Mouse (Mus musculus): ENCODE data around the gene Itpka.
"Not testable (repeated sequence)": the region's sequence is repeated elsewhere in the genome, so short reads cannot be mapped to it uniquely, and the experiment has no call there.

Gene Itpka

DNA sequence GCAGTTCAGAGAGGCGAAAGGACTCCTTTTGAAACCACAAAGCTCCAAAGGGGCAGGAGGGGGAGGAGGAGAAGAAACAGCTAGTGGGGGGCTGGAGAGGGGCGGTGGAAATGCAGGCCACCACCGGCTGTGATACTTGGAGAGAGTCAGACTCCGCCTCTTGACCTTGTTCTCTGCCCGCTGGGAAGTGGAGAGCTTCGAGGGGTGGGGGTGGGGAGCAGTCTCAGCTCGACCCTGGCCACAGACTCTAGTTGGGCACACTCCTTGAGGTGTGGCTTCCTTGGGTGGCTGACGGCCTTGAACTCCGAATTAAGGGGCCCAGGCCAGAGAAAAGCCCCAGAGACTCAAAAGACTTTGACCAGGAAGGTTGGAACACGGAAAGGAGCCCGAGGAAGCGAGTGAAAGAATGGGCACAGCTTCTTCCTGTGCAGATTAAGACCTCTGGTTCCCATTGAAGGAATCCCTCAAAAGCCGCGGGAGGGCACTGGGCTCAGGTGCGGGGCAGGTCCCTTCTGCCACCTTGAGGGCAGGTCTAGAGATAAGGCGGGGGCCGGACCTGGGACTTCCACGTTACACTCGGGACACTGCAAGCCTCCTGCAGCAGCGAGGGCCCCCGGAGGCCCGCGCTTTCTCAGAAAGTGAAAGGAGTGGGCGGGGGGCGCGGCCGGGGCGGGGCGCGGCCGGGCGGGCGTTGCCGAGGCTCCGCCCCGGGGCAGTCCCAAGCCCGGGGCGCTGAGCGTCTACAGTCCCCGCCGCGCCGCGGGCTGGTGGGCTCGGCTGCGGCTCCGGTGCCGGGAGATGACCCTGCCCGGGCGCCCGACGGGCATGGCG, at the start of gene Itpka:
Gene Itpka, plus strand, starts transcription at position 757 of the 831 bp plus-strand sequence.
- DNase-seq (ENCODE audit: low spot score in 2 of 2) = peak in 1 of 2 experiments; percentile 55

DNA sequence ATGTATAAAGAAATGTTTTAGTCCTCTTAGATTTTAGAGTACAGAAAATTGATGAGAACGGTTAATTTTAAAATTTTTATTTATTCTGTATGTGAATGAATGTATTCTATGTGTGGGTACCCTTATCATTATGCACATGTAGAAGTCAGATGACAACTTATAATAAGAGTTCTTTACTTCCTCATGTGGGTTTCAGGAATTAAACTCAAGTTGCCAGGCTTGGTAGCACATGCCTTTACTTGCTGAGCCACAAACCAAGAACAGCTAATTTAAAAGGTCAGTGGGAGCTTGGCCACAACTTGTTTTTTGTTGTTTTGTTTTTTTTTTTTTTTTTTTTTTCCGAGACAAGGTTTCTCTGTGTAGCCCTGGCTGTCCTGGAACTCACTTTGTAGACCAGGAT, 47.3 kb upstream of the Itpka start:
- no peak for DNase-seq (ENCODE audit: low spot score in 2 of 2)

DNA sequence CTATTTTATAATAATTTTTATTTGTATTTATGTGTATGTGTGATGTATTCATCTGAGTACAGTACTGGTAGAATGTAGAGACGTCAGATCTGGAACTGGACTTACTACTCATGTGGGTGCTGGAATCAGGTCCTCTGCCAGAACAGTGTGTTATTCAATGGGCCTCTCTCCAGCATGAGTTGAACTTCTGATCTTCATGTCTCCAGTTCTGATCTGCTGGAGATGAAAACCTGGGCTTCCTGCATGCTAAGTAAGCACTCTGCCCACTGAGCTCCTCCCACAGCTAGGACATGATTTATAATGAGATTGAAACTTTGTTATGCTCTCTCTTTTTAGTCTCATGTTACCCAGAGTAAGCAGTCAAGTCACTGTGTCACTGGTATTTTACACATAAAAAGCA, 46.0 kb upstream of the Itpka start:
- DNase-seq (ENCODE audit: low spot score in 2 of 2) = peak in 1 of 2 experiments; percentile 3

DNA sequence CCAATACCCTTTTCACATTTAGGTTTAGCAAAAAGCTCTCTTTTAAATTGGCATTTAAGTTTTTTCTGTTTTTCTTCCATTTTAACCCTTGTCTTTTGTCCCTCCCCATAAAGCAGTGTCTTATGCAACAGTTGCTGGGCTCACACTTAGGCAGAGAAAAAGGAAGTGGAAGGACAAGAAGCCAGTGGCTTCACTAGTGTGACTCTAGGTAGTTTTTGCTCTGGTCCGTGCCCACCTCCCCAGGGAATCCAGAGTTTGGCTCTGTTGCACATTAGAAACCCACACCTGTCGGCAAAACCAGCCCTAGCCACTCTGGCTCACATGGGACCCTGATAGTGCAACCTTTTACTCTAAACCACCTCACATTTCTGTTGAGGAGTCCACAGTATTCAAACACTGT, 43.7 kb upstream of the Itpka start:
- no peak for DNase-seq (ENCODE audit: low spot score in 2 of 2)

DNA sequence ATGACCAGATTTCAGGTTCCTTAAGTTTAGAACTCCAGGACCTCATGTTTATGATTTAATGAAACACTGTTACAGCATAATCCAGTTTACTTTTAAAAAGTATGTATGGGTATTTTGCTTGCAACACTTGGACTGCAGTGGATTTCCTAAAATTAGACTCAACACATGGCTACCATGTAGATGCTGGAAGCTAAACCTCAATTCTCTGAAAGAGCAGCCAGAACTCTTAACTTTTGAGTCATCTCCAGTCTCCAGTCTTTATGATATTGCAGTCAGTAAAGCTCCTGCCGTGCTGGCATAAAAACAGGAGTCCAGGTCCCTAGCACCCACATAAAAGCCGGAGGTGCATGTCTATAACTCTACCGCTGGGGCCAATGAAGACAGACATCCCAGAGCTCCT, 42.2 kb upstream of the Itpka start:
- DNase-seq (ENCODE audit: low spot score in 2 of 2) = no peak

DNA sequence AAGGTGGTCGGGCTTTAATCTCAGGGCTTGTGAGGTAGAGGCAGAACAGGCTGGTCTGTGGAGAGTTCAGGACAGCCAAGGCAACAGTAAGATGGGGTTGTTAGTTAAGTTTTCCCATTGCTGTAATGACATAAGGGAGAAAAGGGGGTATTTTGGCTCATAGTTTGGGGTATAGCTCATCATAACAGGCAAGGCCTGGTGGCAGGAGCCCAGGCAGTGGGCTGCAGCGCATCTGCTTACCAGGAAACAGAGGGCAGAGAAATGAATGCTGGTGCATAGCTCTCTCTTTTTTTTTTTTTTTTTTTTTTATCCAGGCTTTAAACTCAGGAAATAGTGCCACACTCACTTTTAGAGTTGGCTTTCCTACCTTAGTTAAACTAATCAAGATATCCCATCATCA, 39.0 kb upstream of the Itpka start:
- no peak for DNase-seq (ENCODE audit: low spot score in 2 of 2)

DNA sequence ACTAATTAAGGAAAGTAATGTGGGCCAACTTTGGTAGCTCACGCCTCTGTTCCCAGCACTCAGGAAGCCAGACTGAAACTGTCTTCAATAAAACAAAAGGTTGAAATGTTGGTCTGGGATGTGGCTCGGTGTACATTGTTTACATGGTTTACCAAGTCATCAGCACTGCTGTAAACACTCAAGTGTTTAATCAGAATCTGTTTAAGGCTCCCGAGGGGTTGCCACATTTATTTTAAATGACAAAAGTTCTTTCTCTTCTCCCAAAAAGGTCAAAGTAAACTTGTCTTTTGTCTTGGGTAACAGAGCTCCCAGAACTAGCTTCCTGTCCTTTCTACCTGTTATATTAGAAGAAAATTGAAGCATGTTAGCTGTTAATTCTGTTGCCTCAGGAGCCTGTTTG, 34.5 kb upstream of the Itpka start:
- no peak for DNase-seq (ENCODE audit: low spot score in 2 of 2)

DNA sequence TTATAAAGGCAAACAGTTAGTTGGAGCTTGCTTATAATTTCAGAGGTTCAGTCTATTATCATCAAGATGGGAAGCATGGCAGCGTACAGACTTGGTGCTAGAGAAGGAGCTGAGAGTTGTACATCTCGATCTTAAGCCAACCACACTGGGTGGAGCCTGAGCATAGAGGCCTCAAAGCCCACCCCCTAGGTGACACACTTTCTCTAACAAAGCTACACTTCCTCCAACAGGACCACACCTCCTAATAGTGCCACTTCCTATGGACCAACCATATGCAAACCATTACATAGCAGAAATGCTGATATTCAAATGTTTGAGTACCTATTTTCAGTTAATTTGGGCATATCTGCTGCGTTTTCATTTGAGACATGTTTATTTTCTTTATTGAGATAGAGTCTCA, 32.1 kb upstream of the Itpka start:
- DNase-seq (ENCODE audit: low spot score in 2 of 2) = no peak

DNA sequence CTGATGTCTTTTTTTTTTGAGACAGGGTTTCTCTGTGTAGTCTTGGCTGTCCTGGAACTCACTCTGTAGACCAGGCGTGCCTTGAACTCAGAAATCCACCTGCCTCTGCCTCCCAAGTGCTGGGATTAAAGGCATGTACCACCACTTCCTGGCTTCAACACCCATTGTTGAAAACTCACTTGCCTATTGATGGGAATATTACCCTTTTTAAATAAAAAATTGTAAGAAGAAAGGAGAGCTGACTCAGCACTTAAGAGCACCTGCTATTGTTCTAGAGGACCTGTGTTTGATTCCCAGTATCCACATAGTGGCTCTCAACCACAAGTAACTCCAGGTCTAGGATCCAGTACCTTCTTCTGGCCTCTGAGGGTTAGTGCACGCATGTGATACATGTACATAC, 26.3 kb upstream of the Itpka start:
- not testable (repeated sequence) for DNase-seq (ENCODE audit: low spot score in 2 of 2)

DNA sequence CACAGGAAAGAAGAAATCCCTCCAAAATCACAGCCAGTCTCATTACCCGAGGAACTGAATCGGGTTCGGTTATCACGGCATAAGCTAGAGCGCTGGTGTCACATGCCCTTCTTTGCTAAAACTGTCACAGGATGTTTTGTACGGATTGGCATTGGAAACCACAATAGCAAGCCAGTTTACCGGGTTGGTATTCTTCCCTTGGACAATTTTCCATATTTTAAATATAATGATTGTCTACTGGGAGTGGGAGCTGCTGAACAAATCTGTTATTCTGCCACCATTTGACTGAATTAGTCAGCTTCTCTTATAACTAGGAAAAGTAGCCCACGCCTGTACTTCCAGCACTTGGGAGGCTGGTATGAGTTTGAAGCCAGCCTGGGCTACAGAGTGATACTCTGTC, 21.1 kb upstream of the Itpka start:
- DNase-seq (ENCODE audit: low spot score in 2 of 2) = no peak

DNA sequence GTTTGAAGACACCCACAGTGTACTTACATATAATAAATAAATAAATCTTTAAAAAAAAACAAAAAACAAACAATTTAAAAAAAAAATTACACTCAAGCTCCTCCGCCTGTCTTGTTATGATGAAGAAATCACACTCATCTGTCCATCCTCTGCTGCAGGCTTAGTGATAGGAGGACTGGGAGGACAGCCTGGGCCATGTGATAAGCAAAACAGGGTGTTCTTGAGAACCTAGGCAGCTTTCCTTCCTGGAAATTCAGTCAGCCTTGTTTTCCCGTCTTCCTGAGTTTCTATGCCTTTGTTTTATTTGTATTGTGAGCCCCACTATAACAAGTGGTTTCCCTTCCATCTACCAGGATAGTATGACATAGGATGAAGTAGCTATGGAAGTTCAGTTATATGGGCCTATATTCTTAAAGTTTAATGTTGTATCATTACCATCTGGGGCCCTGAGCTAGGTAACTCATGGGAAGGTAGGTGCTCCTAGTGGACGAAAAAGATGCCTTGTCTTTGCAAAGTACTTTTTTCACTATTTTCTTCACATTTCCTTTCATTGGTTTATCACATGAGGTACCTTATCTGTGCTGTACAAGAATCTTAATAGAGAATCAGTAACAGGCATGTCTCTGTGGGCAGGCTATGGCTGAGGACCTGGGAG, 14.2 kb upstream of the Itpka start:
- no peak for DNase-seq (ENCODE audit: low spot score in 2 of 2)

DNA sequence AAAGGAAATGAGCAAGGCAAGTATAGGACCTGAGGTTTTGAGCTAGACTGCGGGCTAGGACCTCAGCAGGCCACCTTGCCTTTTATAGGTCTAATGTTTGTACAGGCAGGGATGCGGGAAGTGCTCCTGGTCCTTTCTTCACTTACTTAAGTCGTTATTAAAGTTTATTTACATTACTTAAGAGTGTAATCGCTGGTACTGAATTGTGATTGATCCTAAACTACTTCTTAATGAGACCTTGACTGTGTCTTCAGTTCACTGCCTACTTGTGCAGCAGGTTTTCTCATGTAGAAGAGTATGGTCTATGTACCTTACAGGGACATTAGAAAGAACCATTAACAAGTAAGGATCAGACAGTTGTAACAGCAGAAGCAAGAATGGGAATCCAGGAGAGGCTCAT, 11.4 kb upstream of the Itpka start:
- DNase-seq (ENCODE audit: low spot score in 2 of 2) = no peak

DNA sequence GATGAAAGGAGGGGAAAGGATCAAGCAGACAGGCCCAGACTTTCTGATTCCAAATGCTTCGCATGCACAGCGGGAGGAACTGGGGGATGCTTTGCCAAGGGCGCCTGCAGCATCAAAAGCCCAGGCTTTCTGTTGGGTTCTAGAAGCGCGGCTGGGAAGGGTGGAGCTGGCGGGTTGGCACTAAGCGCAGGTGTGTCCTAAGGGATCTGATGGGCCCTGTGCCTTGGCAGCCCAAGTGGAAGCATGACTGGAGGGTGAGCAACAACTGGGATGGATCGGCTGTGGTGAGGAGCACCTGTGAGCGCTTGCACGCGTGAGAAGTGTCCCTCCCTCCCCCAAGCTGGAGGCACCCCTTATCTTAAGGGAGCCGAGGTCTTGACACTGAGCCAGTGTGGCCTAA, 5.0 kb upstream of the Itpka start:
- no peak for DNase-seq (ENCODE audit: low spot score in 2 of 2)

DNA sequence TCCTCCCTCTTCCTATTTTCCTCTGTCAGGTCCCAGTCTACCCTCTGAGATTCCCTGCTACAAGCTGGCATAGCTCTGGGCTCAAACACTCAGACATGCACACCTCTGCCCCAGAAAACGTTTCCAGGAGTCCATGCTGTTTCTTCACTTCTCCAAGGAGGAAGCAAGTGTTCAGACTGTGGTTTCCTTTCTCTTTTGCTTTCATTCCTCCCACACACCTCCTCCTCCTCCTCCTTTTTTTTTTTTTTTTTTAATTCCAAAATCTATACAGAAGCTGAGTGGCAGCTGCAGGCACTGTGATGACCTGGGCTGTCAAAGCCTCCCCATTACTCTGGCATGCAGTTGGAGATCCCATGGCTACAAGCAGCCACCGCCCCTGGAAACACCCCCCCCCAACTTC, 1.6 kb upstream of the Itpka start:
- DNase-seq (ENCODE audit: low spot score in 2 of 2) = no peak

DNA sequence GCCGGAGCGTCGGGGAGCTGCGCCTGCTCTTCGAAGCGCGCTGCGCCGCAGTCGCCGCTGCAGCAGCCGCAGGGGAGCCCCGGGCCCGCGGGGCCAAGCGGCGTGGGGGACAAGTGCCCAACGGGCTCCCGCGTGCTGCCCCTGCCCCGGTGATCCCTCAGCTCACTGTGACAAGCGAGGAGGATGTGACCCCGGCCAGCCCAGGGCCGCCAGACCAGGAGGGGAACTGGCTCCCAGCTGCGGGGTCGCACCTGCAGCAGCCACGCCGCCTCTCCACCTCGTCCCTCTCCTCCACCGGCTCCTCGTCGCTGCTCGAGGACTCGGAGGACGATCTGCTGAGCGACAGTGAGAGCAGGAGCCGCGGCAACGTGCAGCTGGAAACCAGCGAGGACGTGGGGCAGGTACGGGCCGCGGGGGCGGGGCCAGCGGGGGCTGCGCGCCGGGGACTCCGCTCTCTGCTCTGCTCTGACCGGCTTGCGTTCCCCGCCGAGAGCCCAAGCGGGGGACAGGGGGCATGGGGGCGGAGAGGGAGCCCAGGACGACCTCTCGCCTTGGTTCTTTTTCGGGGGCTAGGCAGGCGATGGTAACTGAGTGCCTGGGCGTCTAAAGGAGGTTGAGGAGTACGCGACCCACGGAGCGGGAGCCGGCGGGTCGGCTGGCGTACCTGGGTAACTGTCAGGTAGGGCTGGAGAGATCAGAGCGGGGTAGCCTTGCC, 481 bp downstream of the Itpka start:
- DNase-seq (ENCODE audit: low spot score in 2 of 2) = peak in 1 of 2 experiments; percentile 49

DNA sequence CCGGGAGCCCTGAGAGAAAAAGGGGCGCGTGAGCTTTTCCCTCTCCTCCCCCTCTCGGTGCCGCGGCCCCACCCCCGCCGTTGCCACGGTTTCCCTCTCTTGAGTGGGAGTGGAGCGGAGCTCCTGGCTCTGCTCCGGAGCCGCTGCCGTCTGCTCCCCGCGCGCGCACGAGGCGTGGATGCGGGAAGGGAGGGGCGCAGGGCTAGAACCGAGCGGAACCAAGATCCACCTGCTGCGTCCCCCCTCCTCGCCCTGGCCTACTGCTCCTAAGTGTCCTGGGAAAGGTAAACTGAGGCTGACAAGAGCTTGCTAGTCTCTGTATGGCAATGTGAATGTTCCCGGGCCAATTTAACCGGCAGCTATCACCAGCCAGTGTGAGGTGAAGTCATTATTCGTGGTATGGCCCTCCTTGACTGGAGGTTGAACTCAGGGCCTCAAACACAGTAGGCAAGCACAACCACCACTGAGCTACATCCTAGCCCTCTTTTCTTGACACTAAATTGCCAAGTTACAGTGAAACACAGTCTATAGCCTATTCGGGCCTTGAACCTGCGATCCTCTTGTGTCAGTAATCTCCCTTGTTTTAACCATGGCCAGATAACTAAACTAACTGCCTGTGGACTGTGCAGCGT, 1.2 kb downstream of the Itpka start:
- no peak for DNase-seq (ENCODE audit: low spot score in 2 of 2)

DNA sequence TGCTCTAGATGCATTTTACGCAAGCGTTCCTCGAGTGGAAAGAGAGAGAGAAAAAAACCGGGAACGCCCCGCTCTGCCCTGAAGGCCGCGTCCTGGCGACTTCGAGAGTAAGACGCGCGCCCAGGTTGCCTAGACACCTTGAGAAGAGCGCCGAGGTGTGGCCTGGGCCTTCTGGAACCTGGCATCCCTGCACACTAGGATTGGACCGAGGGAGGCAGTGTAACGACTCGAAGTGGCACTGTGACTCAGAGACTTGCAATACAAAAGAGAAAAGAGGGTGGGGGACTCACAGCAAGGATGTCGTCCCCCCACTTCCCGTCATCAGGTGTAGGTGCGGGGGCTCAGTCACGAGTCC, 1.6 kb downstream of the Itpka start:
- no peak for DNase-seq (ENCODE audit: low spot score in 2 of 2)

DNA sequence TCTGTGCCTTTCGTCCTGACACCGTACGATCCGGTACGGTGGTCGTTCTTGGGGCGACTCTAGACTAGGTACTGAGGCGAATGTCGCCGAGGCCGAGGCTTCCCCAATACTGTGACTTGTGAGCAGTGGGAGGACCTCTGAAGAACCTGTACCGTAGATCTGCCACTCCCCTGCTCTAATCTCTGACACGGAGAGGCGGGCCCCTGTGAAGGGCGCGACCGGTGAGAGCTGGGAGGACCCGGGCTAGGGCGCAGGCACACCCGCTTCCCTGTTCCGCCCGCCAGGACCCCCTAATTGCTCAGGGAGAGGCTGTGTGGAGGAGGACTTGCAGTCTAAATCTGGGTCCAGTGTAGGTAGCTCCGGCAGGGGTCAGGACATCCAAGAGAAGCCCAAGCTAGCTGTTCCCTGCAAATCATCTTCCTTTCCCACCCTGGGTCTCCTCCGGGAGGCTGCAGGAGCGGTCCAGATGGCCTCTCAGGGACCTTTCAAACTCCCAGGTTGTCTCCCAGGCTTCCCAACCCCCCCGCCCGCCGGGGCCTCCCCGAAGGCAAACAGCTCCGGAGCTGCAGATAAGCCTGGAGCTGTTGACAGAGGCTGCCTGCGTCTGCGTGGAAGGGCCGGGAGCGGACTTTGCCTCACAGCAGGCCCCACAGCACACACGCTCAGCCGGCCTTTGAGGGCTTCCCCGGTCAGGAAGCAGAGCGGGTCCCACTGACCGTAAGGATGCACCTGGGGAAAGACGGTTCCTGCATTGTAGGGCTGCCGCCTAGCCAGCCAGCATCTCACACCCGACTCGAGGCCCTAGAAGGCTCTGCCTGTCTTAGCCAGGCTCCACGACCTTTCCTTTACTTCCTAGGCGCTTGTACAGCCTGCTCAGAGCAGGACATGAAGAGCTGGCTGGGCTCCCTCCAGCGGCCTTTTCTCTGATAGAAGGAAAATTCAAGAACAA, 2.3 kb downstream of the Itpka start:
- peak; percentile 47 to 52 for DNase-seq (ENCODE audit: low spot score in 2 of 2)

DNA sequence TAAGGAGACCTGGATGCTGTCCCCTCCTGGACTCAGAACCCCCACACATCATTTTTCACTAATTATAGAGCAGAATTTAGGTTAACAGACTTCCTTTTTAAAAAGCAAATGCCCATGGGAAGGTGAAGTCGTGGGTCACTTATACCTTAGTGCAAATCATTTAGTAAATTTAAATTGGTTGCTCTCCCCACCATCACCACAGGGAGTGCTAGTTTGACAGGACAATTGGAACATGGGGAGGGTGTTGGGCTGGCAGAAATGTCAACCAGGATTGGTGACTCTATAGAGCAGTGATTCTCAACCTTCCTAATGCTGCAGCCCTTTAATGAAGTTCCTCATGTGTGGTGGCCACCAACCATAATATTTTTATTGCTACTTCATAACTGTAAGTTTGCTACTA, 3.1 kb downstream of the Itpka start:
- DNase-seq (ENCODE audit: low spot score in 2 of 2) = no peak

DNA sequence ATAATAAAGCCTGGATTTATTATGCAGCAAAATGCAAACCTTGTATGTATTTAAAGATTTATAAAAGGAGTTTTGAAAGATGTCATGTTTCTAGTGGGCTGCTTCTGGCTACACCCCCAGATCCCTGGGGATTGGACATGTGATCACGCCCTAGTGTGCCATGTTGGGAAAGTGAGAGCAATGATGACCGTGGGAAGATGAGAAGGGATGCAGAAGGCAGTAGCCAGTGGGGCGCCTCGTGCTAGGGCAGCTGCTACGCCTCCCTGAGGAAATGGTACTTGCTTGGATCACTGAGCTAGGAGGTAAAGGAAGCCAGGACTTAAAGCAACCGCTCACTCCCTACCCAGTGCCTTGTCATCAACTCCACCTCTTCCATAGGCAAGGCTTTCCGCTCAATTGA, 5.4 kb downstream of the Itpka start:
- no peak for DNase-seq (ENCODE audit: low spot score in 2 of 2)

DNA sequence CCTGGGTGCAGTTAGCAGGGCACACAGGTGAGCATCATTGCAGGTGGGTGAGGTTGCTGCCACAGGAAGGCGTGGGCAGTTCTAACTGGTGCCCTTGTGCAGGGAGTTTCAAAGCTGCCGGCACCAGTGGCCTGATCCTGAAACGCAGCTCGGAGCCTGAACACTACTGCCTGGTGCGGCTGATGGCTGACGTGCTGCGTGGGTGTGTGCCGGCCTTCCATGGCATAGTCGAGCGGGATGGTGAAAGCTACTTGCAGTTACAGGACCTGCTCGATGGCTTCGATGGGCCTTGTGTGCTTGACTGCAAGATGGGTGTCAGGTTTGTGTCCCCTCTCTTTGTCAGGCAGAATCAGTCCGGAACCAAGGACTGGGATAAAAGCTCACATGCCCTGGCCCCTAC, 7.1 kb downstream of the Itpka start:
- DNase-seq (ENCODE audit: low spot score in 2 of 2) = no peak
